Mouse (Mus musculus) spleen, embryonic (tissue): ENCODE results near the gene Srrt.
"Not testable (repeated sequence)": the region's sequence is repeated elsewhere in the genome, so short reads cannot be mapped to it uniquely, and the experiment has no call there.

ENCODE experiments used
- CTCF ChIA-PET: fragments of 350-600 bp; sonication (Branson Sonifier 250); formaldehyde crosslinking; loops from one replicate; lab custom pipeline; 2022; lab: Charles Lee

The Srrt gene

DNA sequence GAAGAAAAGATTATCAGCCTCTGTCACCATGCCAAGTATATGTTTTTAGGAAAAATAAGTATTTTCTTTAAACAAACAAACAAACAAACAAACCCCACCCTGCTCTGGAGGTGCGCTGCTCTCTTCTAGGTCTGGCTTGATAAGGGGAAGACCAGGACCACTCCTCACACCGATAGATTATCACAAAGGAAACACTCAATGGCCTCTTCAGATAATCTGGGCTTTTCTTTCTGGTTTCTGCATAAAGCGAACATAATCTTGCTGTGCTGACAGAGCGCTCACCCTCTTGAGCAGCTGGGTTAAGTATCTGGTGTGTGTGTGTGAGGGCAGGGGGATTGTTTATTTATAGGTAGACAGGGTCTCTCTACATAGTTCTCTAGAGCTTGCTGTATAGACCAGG is 3.9 kb downstream of the Srrt start:
- CTCF ChIA-PET = no interaction called here

DNA sequence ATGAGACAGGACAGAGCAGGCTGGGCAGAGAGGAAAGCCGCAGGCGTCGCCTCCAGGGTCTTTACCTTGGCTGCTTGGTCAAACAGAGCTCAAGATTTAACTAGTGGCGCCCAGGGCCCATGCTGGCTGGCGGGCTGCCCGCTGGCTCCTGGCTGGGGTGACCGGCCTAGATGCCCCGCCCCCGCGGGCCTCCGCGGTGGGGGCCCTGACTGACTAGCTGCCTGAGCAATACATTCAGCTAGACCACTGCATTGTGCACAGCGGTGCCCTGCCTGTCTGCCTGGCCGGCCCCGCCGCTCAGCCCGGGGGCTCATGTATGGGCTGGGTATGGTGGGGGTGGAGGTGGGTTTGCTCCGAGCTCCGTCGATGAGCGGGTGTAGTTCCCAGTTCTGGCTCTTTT is 6.2 kb downstream of the Srrt start:
- CTCF ChIA-PET = no interaction called here

DNA sequence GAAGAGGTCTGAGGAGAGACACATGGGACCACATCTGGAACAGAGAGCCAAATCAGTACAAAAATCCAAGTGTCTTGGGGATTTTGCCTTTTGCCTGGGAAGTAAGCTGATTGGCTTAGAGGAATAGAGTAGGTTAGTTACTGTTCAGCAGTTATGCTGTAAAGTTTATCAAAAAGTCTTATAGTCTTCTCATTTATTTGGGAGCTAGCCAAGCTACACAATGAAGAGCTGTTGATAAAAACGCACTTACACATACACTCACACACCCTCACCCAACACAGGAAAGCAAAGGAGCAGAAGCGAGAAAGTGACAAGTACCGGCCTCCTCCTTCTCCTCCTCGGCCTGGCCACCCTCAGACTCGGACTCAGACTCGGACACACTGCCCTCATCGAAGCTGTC is 8.2 kb downstream of the Srrt start:
- CTCF ChIA-PET = no interaction called here

DNA sequence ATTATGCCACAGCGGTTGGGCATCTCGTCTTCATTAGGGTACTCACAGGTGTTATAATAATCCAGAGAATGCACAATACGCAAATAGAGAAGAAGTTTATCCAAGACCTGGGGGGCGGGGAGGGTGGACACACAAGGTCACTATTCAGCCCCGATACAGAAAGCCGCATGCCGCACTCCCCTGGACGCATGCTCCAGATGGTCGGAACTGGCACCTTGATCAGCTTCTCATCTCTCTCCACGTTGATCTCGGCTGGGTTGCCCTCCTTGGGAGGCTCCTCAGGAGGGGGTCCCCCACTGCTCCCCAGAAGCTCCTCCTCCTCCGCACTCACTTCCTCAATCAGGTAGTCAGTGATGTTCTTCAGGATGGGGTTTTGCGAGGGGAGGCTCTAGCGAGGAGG is 10.3 kb downstream of the Srrt start:
- CTCF ChIA-PET = no interaction called here

DNA sequence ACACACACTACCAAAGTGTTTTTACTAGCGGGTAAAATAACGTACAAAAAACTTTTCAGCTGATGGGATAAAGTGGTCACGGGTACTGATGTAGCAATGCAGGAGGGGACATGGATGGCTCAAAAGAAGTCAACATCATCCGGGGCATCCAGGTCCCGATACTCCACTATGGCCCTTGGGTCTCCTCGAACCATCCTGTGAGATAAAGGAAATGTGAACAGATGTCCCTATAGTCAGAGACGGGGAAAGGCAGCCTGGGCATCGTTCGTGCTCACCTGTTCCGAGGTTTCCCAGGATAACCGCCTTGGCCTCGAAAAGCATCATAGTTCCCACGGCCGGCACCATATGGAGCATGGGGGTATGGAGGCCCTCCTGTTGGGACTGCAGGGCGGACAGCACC is 11.8 kb downstream of the Srrt start:
- CTCF ChIA-PET = interaction anchor here (0.6 kb wide), 1 partner anchor 12 kb away, joined by 3 read pairs; the partner anchor contains the start of gene Srrt

DNA sequence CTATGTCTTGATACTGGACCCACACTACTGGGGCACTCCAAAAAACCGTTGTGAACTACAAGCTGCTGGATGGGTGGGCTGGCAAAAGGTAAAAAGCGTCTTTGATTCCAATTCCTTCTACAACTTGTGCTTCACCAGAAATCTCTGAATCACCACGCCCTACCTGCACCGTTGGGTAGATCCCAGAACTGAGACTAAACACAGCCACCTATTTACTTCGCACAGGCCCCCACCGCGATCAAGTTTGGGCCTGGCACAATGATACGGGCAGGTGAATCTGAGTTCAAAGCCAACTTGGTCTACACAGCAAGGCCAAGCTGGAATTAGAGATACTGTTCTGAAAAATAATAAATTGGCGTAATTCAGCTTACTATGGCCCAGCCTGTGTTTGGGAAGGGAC is 12.2 kb downstream of the Srrt start:
- CTCF ChIA-PET = interaction anchor here (0.6 kb wide), 1 partner anchor 12 kb away, joined by 3 read pairs; the partner anchor contains the start of gene Srrt

DNA sequence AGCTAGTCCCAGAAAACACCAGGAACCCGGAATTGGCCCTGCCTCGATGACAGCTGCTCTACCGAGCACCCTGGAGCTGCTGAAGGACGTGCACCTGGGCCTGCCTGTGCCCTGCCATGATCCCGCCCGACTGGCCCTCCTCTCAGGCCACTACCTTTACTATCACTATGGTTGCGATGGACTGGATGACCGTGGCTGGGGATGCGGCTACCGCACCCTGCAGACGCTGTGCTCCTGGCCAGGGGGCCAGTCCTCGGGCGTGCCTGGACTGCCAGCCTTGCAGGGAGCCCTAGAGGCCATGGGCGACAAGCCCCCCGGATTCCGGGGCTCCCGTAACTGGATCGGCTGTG is 12.8 kb downstream of the Srrt start:
- CTCF ChIA-PET = no interaction called here

DNA sequence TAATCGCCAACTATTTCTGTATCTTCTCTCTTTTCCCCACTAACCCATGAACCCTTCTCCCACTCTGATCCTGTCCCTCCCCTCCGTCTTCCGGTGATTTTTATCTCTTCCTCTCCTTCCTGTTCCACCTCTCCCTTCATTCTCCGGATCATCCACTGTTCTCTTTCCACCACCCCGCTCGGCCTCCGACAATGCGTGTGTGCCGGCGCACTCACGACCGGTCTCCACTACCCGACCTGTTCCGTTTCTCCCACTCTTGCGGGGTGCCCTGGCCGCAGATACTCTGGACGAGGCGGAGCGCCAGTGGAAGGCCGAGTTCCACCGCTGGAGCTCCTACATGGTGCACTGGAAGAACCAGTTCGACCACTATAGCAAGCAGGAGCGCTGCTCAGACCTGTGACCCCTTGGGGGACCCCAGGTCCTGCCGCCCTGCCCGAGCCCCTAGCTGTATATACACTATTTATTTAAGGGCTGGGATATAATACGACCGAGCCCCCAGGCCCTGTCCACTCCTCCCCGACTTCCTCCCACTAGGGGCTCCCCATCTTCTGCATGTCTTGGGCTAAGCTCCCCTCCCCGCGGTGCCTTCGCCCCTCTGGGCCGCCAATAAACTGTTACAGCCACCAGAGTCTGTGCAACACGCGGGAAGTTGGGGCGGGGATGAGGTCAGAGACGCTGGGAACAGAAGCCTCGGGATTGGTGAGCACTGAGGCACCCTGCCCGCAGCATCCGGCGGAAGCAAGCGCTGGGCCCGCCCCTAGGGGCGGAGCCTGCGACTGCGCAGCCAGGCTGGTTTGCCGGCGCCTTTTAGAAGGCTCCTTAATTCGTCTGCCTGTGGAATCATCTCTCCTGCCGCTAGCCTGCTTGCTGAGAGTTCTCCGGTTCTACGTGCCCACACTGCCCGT is 13.4 kb downstream of the Srrt start, which contains the start of gene Ufsp1:
Gene Ufsp1 (plus strand): TSS at position 791 of the 905 bp plus-strand sequence.
- CTCF ChIA-PET = interaction anchor here (0.8 kb wide), 1 partner anchor 14 kb away, joined by 3 read pairs; the partner anchor contains the start of gene Srrt

DNA sequence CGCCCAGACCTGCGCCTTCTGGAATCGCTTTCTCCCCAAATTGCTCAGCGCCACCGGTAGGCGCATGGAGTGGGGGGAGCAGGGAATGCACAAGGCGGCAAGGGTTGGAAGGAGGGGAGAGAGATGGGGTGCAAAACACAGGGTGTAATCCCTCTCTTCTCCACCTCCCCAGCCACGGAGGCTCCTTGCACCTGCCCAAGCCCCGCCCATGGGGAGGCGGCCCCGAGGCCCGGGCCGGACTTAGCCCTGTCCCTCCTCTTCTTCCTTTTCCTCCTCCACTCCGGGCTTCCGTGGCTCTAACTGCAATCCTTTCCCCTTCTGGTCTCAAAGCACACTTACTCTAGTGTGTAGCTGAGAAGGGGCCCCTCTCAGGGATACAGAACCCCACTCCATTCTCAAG is 14.2 kb downstream of the Srrt start:
- CTCF ChIA-PET = interaction anchor here (0.8 kb wide), 1 partner anchor 15 kb away, joined by 3 read pairs; the partner anchor contains the start of gene Srrt

DNA sequence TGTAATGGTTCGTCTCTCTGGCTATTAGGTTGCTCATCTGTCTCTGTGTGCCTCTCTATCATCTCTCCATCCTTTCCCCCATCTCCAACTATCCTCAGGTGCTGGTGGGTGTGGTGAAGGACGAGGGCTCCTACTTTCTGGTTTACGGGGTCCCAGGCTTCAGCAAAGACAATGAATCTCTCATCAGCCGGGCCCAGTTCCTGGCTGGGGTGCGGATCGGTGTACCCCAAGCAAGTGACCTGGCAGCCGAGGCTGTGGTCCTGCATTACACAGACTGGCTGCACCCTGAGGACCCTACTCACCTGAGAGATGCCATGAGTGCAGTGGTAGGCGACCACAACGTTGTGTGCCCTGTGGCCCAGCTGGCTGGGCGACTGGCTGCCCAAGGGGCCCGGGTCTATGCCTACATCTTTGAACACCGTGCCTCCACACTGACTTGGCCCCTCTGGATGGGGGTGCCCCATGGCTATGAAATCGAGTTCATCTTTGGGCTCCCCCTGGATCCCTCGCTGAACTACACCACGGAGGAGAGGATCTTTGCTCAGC is 16.0 kb downstream of the Srrt start:
- CTCF ChIA-PET = no interaction called here

DNA sequence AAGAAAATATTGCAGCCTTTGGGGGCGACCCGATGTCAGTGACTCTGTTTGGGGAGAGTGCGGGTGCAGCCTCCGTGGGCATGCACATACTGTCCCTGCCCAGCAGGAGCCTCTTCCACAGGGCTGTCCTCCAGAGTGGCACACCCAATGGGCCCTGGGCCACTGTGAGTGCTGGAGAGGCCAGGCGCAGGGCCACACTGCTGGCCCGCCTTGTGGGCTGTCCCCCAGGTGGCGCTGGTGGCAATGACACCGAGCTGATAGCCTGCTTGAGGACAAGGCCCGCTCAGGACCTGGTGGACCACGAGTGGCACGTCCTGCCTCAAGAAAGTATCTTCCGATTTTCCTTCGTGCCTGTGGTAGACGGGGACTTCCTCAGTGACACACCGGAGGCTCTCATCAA is 16.8 kb downstream of the Srrt start:
- CTCF ChIA-PET = interaction anchor here (1.1 kb wide), 1 partner anchor 68 kb away, joined by 3 read pairs; no protein-coding TSS in a partner anchor

DNA sequence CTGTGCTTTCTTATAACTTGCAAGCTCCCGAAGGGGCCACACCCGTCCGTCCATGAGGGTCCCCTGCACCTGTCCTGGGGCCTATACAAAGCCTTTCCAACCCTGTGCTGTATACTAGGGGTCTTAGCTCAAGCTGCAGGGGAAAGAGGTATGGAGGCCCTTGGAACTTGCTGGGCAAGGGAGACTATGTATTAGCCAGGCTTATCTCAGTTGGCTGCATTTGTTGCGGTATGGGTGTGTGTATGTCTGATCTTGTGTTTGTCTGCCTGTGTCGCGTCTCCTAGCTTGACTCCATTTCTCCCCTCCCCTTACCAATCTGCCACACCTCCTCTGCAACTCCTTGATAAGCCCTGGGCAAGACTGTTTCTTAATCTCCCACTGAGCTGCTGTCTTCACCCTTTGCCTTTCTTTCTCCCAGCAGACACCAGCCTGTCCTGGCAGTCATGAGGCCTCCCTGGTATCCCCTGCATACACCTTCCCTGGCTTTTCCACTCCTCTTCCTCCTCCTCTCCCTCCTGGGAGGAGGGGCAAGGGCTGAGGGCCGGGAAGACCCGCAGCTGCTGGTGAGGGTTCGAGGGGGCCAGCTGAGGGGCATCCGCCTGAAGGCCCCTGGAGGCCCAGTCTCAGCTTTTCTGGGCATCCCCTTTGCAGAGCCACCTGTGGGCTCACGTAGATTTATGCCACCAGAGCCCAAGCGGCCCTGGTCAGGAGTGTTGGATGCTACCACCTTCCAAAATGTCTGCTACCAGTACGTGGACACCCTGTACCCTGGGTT is 17.7 kb downstream of the Srrt start:
- CTCF ChIA-PET = interaction anchor here (0.6 to 1.2 kb wide), 4 partner anchors 69 to 354 kb away, joined by 3 to 8 read pairs (median 3); no protein-coding TSS in a partner anchor

DNA sequence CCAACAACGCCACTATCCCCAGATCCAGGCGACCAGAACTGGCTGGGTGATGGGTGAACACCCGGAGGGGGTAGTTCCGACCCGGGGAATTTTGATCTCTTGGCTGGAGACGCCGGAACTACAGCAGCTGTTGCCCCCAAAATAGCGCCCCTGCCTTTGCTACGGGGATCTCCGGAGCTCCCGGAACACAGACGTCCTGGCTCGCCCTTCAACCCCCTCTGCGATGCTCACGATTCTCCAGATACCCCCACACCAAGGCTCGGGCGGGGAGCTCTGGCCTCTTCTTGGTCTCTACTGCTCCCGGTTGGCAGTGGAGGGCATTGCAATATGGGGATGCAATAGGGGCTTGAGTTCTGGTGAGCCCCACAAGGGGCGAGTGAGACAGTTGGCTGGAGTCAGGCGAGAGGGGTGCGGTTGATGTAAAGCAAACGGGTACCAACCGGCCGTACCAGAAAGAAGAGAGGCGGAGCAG is 18.4 kb downstream of the Srrt start:
- CTCF ChIA-PET = interaction anchor here (0.6 to 1.2 kb wide), 4 partner anchors 37 to 354 kb away, joined by 3 to 4 read pairs (median 3); no protein-coding TSS in a partner anchor

DNA sequence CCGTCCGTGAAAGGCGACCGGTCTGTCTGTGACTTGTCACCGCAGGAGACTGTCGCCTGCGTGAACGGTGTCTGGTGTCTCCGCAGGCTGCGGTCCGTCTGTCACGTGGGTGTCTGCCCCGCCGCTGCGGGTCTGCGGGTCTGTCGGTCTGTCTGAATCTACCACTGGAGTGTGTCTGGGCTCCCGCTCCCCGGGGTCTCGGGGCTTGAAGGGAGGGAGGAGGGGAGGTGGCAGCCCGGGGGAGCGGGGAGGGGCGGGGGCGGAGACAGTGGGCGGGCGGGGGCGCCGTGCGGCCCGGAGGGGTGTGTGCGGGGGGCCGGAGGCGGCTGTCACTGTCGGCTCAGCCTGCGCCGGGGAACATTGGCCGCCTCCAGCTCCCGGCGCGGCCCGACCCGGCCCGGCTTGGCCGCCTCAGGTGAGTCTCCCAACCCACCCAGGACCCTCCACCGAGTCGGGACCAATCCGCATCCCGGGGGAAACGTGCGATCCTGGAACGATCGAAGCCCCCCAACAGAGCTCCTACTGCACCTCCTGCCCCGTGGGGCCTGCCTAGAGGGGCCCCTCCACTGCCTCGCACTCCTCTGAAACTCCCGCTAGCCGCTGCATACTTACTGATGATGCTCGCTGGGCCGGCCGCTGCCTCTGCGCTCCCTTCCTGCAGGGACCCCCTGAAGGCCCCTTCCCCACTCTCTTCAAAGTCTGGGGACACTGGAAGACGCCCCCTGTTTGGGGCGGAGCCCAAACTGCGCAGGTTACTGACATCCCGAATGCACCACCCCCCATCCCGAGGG is 19.3 kb downstream of the Srrt start:
- CTCF ChIA-PET = interaction anchor here (0.6 to 1.2 kb wide), 4 partner anchors 38 to 167 kb away, joined by 3 to 4 read pairs (median 3); no protein-coding TSS in a partner anchor

DNA sequence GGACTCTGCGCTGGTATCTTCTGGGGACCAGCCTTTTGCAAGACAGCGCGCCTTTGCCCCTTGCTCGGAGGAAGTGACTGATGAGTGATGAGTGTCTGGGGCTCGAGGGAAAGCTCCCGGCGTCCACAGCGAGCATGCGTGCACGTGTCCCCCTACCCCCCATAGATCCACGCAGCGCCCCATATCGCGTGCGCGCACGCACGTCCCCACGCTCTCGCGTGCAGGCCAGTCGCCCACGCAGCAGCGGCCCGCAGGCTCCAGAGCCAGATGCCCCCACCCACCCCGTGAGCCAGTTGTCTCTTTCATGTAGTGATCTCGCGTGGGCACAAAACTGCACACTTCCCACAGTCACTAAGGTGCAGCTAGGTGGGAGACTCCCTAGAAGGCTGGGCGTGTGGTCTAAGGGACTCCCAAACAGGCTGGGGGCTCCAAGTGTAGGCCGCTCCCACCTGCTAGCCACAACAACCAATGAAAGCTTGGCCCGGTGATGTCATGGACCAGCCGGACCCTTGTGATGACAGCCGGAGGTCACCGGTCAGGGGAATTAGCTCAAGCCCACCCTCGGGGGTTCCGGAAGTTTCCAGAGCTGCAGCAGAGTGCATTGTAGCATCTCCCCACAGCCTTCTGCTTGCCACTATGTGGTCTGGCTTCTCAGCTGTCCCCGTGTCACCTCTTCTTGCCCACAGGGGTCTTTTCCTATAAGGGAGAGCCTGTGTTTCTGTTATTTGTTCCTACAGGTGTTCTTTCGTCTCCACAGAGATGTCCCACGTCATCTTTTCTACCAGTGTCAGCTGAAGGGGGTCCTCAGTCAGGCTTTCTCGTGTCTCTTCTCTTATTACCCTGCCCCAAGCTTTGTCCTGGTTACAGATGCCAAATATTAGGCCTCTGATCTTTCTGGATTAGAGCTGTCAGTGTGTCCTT is 20.2 kb downstream of the Srrt start, which contains the start of gene Ache:
Gene Ache (plus strand): TSS at position 488 of the 921 bp plus-strand sequence.
- CTCF ChIA-PET = interaction anchor here (0.7 to 2.2 kb wide), 8 partner anchors 13 to 179 kb away, joined by 3 to 11 read pairs (median 4); no protein-coding TSS in a partner anchor

DNA sequence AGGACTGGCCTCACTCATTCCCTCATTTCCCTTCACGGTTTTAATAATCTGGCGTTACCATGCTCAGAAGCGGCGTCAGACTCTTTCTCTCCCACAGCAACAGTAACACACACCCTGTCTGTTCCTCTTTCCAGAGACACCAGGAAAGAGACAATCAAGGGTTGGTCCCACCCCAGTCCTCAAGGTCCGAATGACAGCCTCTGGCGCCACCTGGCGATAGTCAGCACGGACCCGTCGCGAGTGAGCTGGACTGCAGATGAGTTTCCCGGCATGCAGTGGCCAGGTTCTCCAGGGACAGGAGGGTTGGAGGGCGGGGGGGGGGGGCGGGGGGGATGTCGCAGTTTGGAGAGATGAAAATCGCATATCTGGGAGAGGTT is 20.8 kb downstream of the Srrt start:
- CTCF ChIA-PET = interaction anchor here (0.7 to 2.2 kb wide), 7 partner anchors 12 to 178 kb away, joined by 3 to 11 read pairs (median 4); no protein-coding TSS in a partner anchor

DNA sequence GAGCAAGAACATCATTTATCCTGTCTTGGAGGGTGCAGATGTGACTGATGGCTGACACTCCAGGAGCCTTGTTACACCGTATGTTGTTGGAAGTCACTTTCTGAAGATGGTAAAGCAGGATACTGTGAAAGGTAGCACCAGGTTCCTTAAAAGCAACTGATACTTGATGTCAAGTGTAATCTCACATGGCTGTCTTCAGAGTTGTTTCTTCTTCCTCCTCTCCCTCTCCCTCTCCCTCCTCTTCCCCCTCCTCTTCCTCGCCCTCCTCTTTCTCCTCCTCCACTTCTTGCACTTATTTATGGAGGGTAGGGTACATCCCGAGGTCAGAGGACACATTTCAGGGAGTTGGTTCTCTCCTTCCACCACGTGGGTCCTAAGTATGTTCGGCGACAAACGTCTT is 21.5 kb downstream of the Srrt start:
- CTCF ChIA-PET = interaction anchor here (0.7 to 2.2 kb wide), 2 partner anchors 21 to 126 kb away, joined by 3 to 11 read pairs; no protein-coding TSS in a partner anchor

DNA sequence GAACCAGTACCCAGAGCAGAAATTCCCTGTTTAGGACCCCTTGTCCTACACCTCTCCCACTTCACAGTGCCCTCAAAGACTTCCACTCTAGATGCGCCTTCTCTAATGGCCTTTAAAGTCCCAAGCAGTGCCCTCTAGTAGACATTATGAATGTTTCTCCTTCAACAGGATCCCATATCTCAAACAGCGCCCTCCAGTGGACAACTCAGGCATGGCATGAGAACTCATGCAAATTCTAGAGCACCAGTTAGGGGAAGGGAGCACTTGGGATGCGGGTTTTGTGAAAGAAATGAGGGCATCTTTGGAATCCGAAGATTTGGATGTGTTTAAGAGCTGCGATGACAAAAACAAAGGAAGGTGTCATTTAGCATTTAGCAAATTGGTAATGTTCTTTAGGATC is 22.4 kb downstream of the Srrt start:
- CTCF ChIA-PET = interaction anchor here (0.6 kb wide), 1 partner anchor 1655 kb away, joined by 10 read pairs; no protein-coding TSS in a partner anchor

DNA sequence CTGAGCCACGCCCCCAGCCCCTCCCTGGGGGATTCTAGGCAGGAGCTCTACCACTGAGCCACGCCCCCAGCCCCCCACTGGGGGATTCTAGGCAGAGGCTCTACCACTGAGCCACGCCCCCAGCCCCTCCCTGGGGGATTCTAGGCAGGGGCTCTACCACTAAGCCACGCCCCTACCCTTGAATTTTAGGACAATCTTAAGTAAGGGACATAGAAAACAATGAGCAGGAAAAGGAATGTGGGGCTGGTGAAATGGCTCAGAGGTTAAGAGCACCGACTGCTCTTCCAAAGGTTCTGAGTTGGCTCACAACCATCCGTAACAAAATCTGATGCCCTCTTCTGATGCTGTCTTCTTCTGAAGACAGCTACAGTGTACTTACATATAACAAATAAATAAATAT is 23.1 kb downstream of the Srrt start:
- CTCF ChIA-PET = not testable (repeated sequence)
